Mouse (Mus musculus): ENCODE results near the gene Ttc26.

- TF ChIP-seq CTCF (IDR thresholded peaks at IDR 0.05; ENCODE audit: low read depth): no peak
- TF ChIP-seq EP300 (IDR thresholded peaks at IDR 0.05; ENCODE audit: low read depth): no peak
Observed at GRCm38 (mm10) chr6:38339078-38339477, 42.2 kb upstream of the Ttc26 start.
